Mouse (Mus musculus) G1E (cell line): Measurements from ENCODE around the gene Cyb5d1. TPM values are rescaled to one million over a fixed set of nuclear protein-coding genes. Genes with fewer than 3 reads are reported as not detected.
A peak's percentile ranks its signal among the peaks of the same experiment; 100 is the strongest.
"Not testable (repeated sequence)": the region's sequence is repeated elsewhere in the genome, so short reads cannot be mapped to it uniquely, and the experiment has no call there.

Source experiments
- ATAC-seq: 2 replicates; pipeline ENCODE4 v1.8.0; 2016; ENCODE audit warnings: mild to moderate bottlenecking; ENCODE audit not compliant: insufficient number of reproducible peaks, poor library complexity, low FRiP score, severe bottlenecking; ENCODE audit errors: extremely low read depth
- DNase-seq: peaks from one replicate; pipeline ENCODE4 v3.0.0; 2012; ENCODE audit warnings: low spot score
- H3K27me3 ChIP-seq: 2 replicates; pipeline ENCODE4 v1.6.1; 2012; ENCODE audit warnings: mild to moderate bottlenecking, low read length, inconsistent platforms; ENCODE audit not compliant: insufficient read depth
- H3K36me3 ChIP-seq: replicated peaks from 2 replicates; pipeline ENCODE3; 2012; ENCODE audit warnings: mild to moderate bottlenecking, inconsistent platforms
- H3K4me1 ChIP-seq: 2 replicates; pipeline ENCODE4 v1.6.1; 2012; ENCODE audit warnings: low read depth, low read length, inconsistent platforms, mixed read lengths; ENCODE audit not compliant: insufficient read depth
- H3K4me3 ChIP-seq: 2 replicates; pipeline ENCODE4 v1.5.1; 2012; ENCODE audit warnings: low read depth, mild to moderate bottlenecking, inconsistent platforms, low read length, moderate library complexity, mixed read lengths
- H3K9me3 ChIP-seq: replicated peaks from 2 replicates; pipeline ENCODE4 v1.6.1; 2012; ENCODE audit warnings: inconsistent platforms
- CTCF ChIP-seq: IDR thresholded peaks from 2 replicates; pipeline ENCODE4 v1.5.1; 2012; ENCODE audit warnings: low read depth, low read length, inconsistent platforms, mixed read lengths
- GATA1 ChIP-seq: IDR thresholded peaks from 2 replicates; pipeline ENCODE4 v1.6.1; 2012; ENCODE audit warnings: borderline replicate concordance, low read length, inconsistent platforms, mixed read lengths
- GATA2 ChIP-seq: IDR thresholded peaks from 2 replicates; pipeline ENCODE4 v1.6.1; 2012; ENCODE audit warnings: low read depth, low read length, inconsistent platforms, borderline replicate concordance
- POLR2AphosphoS5 ChIP-seq: IDR thresholded peaks from 2 replicates; pipeline ENCODE4 v1.6.1; 2012; ENCODE audit warnings: low read depth, low read length, inconsistent platforms; ENCODE audit not compliant: insufficient replicate concordance
- TAL1 ChIP-seq: conservative IDR thresholded peaks from 2 replicates; pipeline ENCODE4 v1.6.1; 2012; ENCODE audit warnings: low read depth, low read length, inconsistent platforms, mixed read lengths
- polyA plus RNA-seq: library from polyadenylated mRNA; stranded (reverse); fragments of >175 nt; gene quantifications from 2 replicates; pipeline ENCODE4 v1.2.3, GENCODE M21; 2012
- total RNA-seq, 2 experiments: library from RNA; stranded (forward) in 1 of 2; stranded (reverse) in 1 of 2; fragments of 200-1000 nt in 1 of 2; fragments of >200 nt in 1 of 2; fragmentation: Nextera tagmentation in 1 of 2; gene quantifications; 2 replicates each; pipeline ENCODE4 v1.2.3; 2014 to 2017

Gene Cyb5d1
- total and polyA plus RNA-seq, 3 experiments = 9.1 to 36.0 (median 24.0) TPM

GRCm38 (mm10) chr11:69395634-69396373, 373 bp upstream of the Cyb5d1 start:
- peak; percentile 74 for ATAC-seq
- no peaks in the 10 kb centered on the region for H3K27me3 ChIP-seq
- TF ChIP-seq GATA2 = no peak
- TF ChIP-seq POLR2AphosphoS5 = peak; percentile 80; the same call in 1 of the 2 replicates
- peaks cover 39% of the 10 kb centered on the region for H3K4me1 ChIP-seq
- H3K36me3 ChIP-seq = peaks cover 44% of the 10 kb centered on the region
- H3K9me3 ChIP-seq = peaks cover 3% of the 10 kb centered on the region
- peak; percentile 82 for DNase-seq
- H3K4me3 ChIP-seq = peak overlapping the region; percentile 81

DNA sequence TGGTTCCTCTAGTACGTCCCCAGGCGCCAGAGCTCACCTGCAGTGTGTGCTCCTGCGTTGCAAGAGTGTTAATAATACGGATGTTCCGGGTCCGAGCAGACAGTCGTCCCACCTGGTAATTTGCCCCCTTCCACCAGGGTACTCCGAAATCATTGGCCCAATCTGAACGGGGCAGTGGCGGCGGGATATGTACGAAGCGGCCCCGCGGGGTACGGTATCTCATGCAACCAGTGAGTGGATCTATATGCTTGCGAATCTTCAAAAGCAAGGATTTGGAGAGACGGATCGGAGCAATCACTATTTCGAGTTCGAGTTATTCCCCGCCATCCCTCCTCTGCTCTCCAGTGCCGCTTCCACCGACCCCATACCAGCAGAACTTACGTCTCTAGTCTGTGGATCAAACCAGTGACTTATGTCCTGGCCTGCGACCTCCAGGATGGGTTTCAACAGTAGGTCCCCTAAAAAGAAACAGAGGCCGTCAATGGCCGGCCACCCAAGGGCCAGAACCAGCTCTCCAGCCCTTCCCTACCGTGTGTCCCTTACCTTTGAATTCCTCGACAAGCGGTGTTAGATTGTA, 752 bp downstream of the Cyb5d1 start:
- H3K9me3 ChIP-seq, H3K27me3 ChIP-seq, ATAC-seq, DNase-seq: not testable (repeated sequence)
- peak overlapping the region; percentile 81 for H3K4me3 ChIP-seq
- peaks cover 36% of the 10 kb centered on the region for H3K4me1 ChIP-seq
- peaks cover 38% of the 10 kb centered on the region for H3K36me3 ChIP-seq

DNA sequence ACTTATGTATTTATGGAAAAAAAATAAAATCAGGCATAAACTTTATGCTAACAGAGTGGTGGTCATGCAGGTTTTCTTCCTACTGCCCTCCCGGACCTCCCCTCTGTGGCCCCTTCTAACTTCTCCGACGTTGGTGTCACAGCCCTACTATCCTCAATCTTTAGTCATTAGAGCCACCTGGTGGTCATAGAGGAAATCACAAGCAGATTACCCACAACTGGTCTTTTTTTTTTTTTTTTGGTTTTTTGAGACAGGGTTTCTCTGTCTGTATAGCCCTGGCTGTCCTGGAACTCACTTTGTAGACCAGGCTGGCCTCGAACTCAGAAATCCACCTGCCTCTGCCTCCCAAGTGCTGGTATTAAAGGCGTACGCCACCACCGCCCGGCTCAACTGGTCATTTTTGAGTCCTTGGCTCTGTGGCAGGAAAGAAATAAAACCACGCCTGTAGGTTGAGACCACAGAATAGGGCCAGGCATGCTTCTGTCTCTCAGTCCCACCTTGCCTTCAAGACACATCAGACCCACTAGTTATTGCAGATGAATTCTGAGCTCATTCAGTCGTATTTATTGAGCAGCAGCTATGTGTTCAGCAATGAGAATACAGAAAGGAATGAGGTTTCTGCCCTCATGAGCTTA, 4.9 kb downstream of the Cyb5d1 start:
- H3K36me3 ChIP-seq = peaks cover 16% of the 10 kb centered on the region
- DNase-seq = no peak

DNA sequence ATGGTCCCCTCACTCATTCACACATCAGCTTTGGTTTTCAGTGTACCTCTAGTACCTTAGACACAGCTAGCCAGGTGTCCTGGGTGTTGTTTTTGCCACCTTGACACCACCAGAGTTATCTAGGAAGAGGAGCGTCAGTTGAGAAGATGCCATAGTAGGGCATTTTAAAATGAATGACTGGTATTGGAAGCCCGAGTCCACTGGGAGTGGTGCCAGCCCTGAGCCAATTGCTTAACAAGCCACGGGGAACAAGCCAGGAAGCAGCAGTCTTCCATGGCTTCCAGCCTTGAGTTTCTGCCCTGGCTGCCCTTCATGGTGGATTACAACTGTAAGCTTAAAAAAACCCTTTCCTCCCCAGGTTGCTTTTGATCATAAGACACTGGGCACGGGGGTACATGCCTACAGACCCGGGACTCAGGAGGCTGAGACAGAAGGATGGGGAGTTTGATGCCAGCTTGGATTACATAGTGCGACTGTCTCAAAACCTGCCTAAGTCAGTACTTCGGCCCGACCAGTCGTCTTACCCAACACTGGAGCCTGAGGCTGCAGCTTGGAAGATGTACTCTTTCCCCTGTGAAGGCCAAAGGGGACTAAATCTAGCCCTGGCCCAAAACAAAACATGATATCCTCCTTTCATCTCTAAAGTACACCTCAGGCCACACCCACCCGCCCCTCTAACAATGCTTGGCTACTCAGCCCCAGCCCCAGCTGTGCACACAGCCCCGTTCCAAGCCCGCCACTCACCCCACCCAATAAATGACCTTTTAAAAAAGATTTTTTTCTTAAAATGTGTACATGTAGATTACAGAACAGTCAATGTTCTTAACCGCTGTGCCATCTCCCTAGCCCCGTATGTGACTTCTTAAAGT, 5.7 kb downstream of the Cyb5d1 start:
- no peak for TF ChIP-seq POLR2AphosphoS5
- no peak for TF ChIP-seq GATA2
- no peak for TF ChIP-seq CTCF
- TF ChIP-seq GATA1 = no peak
- TF ChIP-seq TAL1 = no peak
- ATAC-seq (no peak), DNase-seq (no peak)
- Histone ChIP-seq H3K27me3 (no peaks in the 10 kb centered on the region), H3K4me1 (peaks cover 15% of the 10 kb centered on the region), H3K9me3 (no peaks in the 10 kb centered on the region), H3K4me3 (no peak overlapping the region), H3K36me3 (peaks cover 16% of the 10 kb centered on the region)

More for the DNA sequence above, 4.9 kb downstream of the Cyb5d1 start:
- Histone ChIP-seq H3K9me3 (no peaks in the 10 kb centered on the region), H3K27me3 (no peaks in the 10 kb centered on the region), H3K4me3 (no peak overlapping the region), H3K4me1 (peaks cover 15% of the 10 kb centered on the region)
- TF ChIP-seq GATA2 = no peak
- no peak for TF ChIP-seq CTCF
- no peak for TF ChIP-seq TAL1
- TF ChIP-seq POLR2AphosphoS5 = no peak
- TF ChIP-seq GATA1 = no peak
- ATAC-seq = no peak

DNA sequence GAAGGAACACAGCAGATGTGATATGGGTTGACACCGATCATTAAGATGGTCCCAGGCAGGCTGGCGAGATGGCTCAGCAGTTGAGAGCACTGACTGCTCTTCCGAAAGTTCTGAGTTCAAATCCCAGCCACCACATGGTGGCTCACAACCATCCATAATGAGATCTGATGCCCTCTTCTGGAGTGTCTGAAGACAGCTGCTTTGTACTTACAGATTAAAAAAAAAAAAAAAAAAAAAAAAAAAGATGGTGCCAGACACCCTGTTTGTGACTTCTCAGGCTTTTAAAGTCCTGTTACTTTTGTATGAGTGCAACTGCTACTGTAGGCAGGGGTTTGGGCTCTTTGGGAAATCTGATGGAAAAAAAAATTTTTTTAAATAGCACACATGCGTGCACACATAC, 6.8 kb downstream of the Cyb5d1 start:
- TF ChIP-seq TAL1 = no peak
- TF ChIP-seq POLR2AphosphoS5 = no peak
- no peak for TF ChIP-seq GATA1
- no peak for TF ChIP-seq CTCF
- no peak for TF ChIP-seq GATA2
- peaks cover 20% of the 10 kb centered on the region for H3K36me3 ChIP-seq
- DNase-seq (no peak), ATAC-seq (no peak)
- no peak overlapping the region for H3K4me3 ChIP-seq
- no peaks in the 10 kb centered on the region for H3K9me3 ChIP-seq
- no peaks in the 10 kb centered on the region for H3K27me3 ChIP-seq
- H3K4me1 ChIP-seq = peaks cover 10% of the 10 kb centered on the region; the same call in 1 of the 2 replicates

DNA sequence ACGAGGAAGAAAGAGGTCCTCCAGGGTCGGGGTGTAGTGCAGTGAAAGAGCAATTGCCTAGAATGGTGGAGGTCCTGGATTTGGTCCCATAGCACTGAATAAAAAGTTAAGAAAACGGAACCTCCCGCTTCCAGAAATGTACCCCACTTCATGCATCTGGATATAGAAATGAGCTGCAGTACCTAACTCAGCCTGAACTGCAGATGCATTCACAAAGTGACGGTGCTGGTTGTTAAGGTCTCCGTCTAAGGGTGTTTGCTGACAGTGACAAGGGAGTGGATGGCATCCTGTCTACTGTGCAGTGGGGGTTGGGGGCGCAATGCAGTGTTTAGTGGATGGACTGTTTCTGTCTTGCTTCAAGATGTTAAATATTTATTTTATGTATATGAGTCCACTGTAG, 8.7 kb downstream of the Cyb5d1 start:
- peaks cover 9% of the 10 kb centered on the region; the same call in 1 of the 2 replicates for H3K4me1 ChIP-seq
- peaks cover 26% of the 10 kb centered on the region for H3K36me3 ChIP-seq
- no peak overlapping the region for H3K4me3 ChIP-seq
- no peak for TF ChIP-seq GATA1
- TF ChIP-seq GATA2 = no peak
- TF ChIP-seq POLR2AphosphoS5 = no peak
- TF ChIP-seq TAL1 = no peak
- TF ChIP-seq CTCF = no peak
- H3K9me3 ChIP-seq = no peaks in the 10 kb centered on the region
- ATAC-seq (no peak), DNase-seq (no peak)
- no peaks in the 10 kb centered on the region for H3K27me3 ChIP-seq
